Mouse (Mus musculus) liver, embryonic 11.5 days (tissue): ENCODE data around the gene Spry2. TPM values are rescaled to one million over a fixed set of nuclear protein-coding genes. Genes with fewer than 3 reads are reported as not detected.

ENCODE experiments used
- ATAC-seq: fragments of 200-750 bp; cut with Nextera tagmentation; replicated peaks from 2 replicates; pipeline ENCODE4 v1.8.0; 2017; ENCODE audit warnings: moderate number of reproducible peaks, mild to moderate bottlenecking, moderate TSS enrichment, moderate library complexity; ENCODE audit not compliant: low FRiP score
- DNase-seq: peaks from one replicate; pipeline ENCODE4 v3.0.0-alpha.2; 2017; ENCODE audit warnings: low spot score
- H3K27ac ChIP-seq: fragments of 300-500 bp; sonication (generic); 2 replicates; pipeline ENCODE4 v1.5.1; 2014; ENCODE audit warnings: mild to moderate bottlenecking, low read depth, low read length, control low read depth
- H3K27me3 ChIP-seq: fragments of 300-500 bp; sonication (generic); replicated peaks from 2 replicates; pipeline ENCODE4 v1.6.1; 2014; ENCODE audit warnings: low read length, mixed read lengths; ENCODE audit not compliant: control insufficient read depth, insufficient read depth
- H3K36me3 ChIP-seq: fragments of 300-500 bp; sonication (generic); 2 replicates; pipeline ENCODE4 v1.6.1; 2014; ENCODE audit warnings: mild to moderate bottlenecking, low read length, moderate library complexity, mixed read lengths; ENCODE audit not compliant: control insufficient read depth, insufficient read depth
- H3K4me1 ChIP-seq: fragments of 300-500 bp; sonication (generic); replicated peaks from 2 replicates; pipeline ENCODE4 v1.6.1; 2014; ENCODE audit warnings: low read length, mixed read lengths; ENCODE audit not compliant: control insufficient read depth, insufficient read depth
- H3K4me2 ChIP-seq: fragments of 300-500 bp; sonication (generic); 2 replicates; pipeline ENCODE4 v1.6.1; 2014; ENCODE audit warnings: mild to moderate bottlenecking, control low read depth, moderate library complexity
- H3K4me3 ChIP-seq: fragments of 300-500 bp; sonication (generic); 2 replicates; pipeline ENCODE4 v1.5.1; 2014; ENCODE audit warnings: low read depth, low read length, control low read depth
- H3K9ac ChIP-seq: fragments of 300-500 bp; sonication (generic); 2 replicates; pipeline ENCODE4 v1.6.1; 2014; ENCODE audit warnings: low read depth, low read length, control low read depth
- H3K9me3 ChIP-seq: fragments of 300-500 bp; sonication (generic); 2 replicates; pipeline ENCODE4 v1.6.1; 2016; ENCODE audit warnings: low read length, inconsistent platforms, mixed read lengths; ENCODE audit not compliant: control insufficient read depth
- WGBS: fragments of 180-500 bp; shearing (Covaris S2); extraction: QIAGEN DNeasy Blood & Tissue Kit; methylation state at CpG from one replicate; pipeline ENCODE4 v1.1.7; 2014; 5-methylcytosine and 5-hydroxymethylcytosine counted together
- polyA plus RNA-seq: library from polyadenylated mRNA; unstranded; fragments of >200 nt; fragmentation: Nextera tagmentation; extraction: Ambion mirVana; gene quantifications from 2 replicates; pipeline ENCODE4 v1.2.1, GENCODE M21; 2014

Spry2 gene
- polyA plus RNA-seq, 1 experiment from 2014 or later, result 15.3 TPM

DNA sequence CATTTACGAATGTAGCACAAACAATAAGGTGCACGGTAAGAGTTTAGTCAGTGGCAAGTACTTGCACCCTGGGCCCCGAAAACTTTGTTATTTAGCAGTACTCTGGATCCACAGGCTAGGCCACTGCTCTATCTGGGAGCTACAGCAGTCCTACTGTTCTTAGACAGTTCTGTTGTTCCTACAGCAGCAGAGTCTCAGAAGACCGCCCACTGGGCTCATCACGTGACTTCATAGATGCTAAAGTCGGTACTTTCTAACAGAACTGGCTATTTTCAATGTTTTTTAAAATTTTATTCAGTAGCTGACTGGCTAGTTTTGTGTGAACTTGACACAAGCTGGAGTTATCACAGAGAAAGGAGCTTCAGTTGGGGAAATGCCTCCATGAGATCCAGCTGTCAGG, 11.4 kb downstream of the Spry2 start:
- no peak overlapping the region for H3K4me2 ChIP-seq
- no peaks in the 10 kb centered on the region for H3K9me3 ChIP-seq
- no peak for DNase-seq
- H3K27ac ChIP-seq, result no peak overlapping the region
- ATAC-seq, result no peak
- no peak overlapping the region for H3K9ac ChIP-seq
- WGBS, result 63% methylated on average over 6 of the region's 6 CpGs
- no peaks in the 10 kb centered on the region for H3K27me3 ChIP-seq
- no peaks in the 10 kb centered on the region for H3K36me3 ChIP-seq
- no peaks in the 10 kb centered on the region for H3K4me1 ChIP-seq
- no peak overlapping the region for H3K4me3 ChIP-seq

DNA sequence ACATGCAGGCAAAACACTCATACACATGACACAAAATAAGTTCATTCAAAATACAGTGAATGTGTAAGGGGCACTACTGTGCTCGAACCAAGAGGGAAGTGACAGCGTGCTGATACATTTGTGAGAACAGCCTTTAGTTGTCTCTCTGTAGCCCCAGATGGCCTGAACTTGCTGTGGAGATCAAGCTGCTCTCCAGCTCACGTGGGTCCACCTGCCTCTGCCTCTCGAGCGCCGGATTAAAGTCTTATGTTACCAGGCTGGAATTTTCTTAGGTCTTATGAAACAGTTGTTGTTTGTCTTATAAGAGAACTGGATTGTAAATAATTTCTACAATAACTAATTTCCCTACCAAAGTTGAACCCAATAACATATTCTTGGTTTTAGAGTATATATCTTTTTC, 13.4 kb downstream of the Spry2 start:
- Histone ChIP-seq H3K4me3 (no peak overlapping the region), H3K9ac (no peak overlapping the region), H3K27me3 (no peaks in the 10 kb centered on the region), H3K4me1 (no peaks in the 10 kb centered on the region), H3K27ac (no peak overlapping the region), H3K36me3 (no peaks in the 10 kb centered on the region), H3K4me2 (no peak overlapping the region), H3K9me3 (no peaks in the 10 kb centered on the region)
- WGBS, result 76% methylated on average over 6 of the region's 6 CpGs
- DNase-seq, result no peak
- ATAC-seq, result no peak

DNA sequence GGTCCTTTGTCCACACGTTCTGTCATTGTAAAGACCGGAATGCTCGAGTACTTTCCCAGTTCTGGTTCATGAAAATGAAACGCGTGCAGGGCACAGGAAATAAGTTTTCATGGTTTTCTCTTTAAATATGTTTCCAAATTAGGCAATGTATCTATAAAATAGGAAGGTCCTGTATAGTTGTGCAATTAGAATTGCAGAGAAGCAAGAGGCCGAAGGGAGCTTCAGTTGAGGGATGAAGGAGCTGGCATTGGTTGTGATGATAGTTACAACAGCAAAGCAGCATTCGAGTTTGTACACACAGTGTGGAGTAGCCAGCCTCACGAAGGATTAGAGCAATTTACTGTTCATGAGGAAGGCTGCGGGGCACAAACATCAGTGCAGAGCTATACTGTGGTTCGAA, 18.3 kb downstream of the Spry2 start:
- ATAC-seq (no peak), DNase-seq (no peak)
- H3K4me2 ChIP-seq, result no peak overlapping the region
- no peaks in the 10 kb centered on the region for H3K4me1 ChIP-seq
- H3K9me3 ChIP-seq, result no peaks in the 10 kb centered on the region
- WGBS, result 85% methylated on average over 10 of the region's 10 CpGs
- H3K36me3 ChIP-seq, result no peaks in the 10 kb centered on the region
- H3K27me3 ChIP-seq, result no peaks in the 10 kb centered on the region
- no peak overlapping the region for H3K9ac ChIP-seq
- H3K4me3 ChIP-seq, result no peak overlapping the region
- H3K27ac ChIP-seq, result no peak overlapping the region

DNA sequence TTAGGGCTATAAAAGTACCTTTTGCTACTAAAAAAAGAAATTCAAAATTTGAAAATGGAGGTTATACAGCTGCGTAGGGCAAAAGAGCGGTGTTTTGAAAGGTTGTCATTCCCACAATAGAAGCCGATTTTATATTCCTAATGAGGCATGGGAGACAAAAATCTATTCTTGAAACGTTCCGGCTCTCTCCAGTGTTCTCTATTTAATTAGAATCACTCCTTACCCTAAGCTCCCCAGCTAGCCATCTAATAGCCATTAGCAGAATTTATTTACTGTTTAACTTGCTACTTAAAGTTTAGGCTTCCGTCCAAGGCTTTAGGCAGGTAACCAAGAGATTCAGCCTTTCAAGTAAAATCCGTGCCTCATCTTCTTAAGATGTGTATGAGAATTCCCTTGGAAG, 20.2 kb downstream of the Spry2 start:
- Histone ChIP-seq H3K9me3 (no peaks in the 10 kb centered on the region), H3K36me3 (no peaks in the 10 kb centered on the region), H3K9ac (no peak overlapping the region), H3K4me2 (no peak overlapping the region), H3K27ac (no peak overlapping the region), H3K4me3 (no peak overlapping the region), H3K27me3 (no peaks in the 10 kb centered on the region), H3K4me1 (no peaks in the 10 kb centered on the region)
- DNase-seq (no peak), ATAC-seq (no peak)
- 87% methylated on average over 7 of the region's 7 CpGs for WGBS

DNA sequence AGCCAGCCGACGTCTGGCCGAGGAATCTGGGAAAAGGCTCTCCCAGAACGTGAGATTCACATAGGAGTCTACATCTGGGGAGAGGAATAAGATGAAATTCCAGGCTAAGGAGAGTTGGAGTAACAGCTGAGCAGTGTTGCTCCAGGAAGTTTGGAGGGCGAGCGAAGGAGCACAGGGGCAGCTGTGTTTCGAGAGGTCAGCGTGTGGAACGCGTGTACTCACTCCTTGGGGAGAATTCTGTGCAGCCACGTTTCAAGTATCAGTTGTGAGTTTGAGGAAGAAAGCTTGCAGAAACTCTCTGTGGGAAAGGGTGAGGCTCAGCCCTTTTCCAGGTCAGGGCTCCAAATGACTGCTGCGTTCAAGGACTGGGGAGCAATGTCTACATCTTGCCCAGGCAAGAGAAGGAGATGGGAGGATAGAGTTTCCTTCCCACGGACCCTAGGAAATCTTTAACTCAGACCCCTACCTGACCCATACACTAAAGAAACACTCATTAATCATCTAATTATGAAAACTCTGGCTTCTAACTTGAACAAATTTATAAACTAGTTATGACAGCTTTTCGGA, 26.2 kb downstream of the Spry2 start:
- WGBS, result 70% methylated on average over 14 of the region's 14 CpGs
- no peaks in the 10 kb centered on the region for H3K27me3 ChIP-seq
- no peak overlapping the region for H3K4me3 ChIP-seq
- H3K27ac ChIP-seq, result no peak overlapping the region
- H3K36me3 ChIP-seq, result no peaks in the 10 kb centered on the region
- DNase-seq (no peak), ATAC-seq (no peak)
- no peak overlapping the region for H3K4me2 ChIP-seq
- no peaks in the 10 kb centered on the region for H3K4me1 ChIP-seq
- no peaks in the 10 kb centered on the region for H3K9me3 ChIP-seq
- no peak overlapping the region for H3K9ac ChIP-seq

DNA sequence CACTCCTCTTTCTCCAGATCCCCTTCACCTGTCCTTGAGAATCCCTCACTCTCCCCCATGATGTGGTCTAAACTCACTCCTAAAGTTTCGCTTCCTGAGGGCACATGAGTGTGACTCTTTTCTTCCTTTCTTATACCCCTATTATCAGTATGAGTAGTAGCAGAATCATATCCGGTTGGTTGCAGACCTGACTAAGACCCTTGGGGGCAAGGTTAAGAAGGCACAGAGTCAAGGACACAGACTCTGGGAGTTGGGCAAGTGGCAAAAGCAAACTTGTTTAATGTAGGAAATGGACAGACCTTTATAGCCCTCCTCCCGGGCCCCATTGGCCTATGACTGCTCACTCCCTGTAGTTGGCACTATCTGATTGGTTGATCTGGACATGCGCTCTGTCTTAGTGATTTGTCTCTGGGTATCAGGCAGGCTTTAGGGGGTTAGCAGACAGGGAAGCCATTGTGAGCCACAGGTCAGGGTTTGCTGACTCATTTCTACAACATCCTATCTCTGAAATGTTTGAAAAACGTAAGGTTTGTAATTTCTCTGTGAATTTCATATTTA, 31.2 kb downstream of the Spry2 start:
- WGBS, result 83% methylated on average over 5 of the region's 5 CpGs
- Histone ChIP-seq H3K9me3 (no peaks in the 10 kb centered on the region), H3K4me3 (no peak overlapping the region), H3K4me1 (no peaks in the 10 kb centered on the region), H3K4me2 (no peak overlapping the region), H3K27ac (no peak overlapping the region), H3K27me3 (no peaks in the 10 kb centered on the region), H3K9ac (no peak overlapping the region), H3K36me3 (no peaks in the 10 kb centered on the region)
- ATAC-seq (no peak; the same call in 1 of the 2 replicates), DNase-seq (no peak)

DNA sequence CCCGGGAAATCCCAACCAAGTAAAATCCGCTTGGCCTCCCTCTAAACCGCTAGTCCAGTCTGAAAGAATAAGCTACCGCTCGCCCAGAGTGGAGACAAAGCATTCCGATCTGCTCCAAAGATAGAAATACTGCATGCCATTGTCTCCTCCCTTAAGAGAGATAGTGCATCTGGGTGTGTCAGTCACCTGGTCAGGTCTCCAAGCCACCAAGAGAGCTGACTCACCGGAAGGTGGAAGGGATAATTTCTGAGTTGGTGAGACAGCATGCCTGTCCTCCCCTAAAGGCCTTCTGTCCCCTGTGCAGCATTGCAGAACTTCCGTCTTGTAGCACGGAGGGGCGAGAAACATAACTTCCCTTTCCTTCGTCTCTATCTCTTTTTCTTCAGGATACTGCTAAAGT, 34.4 kb downstream of the Spry2 start:
- no peak overlapping the region for H3K27ac ChIP-seq
- H3K4me1 ChIP-seq, result no peaks in the 10 kb centered on the region
- no peaks in the 10 kb centered on the region for H3K36me3 ChIP-seq
- H3K9ac ChIP-seq, result no peak overlapping the region
- H3K4me3 ChIP-seq, result no peak overlapping the region
- no peaks in the 10 kb centered on the region for H3K9me3 ChIP-seq
- WGBS, result 55% methylated on average over 11 of the region's 11 CpGs
- ATAC-seq, result no peak
- no peak overlapping the region for H3K4me2 ChIP-seq
- H3K27me3 ChIP-seq, result no peaks in the 10 kb centered on the region
- DNase-seq, result no peak

DNA sequence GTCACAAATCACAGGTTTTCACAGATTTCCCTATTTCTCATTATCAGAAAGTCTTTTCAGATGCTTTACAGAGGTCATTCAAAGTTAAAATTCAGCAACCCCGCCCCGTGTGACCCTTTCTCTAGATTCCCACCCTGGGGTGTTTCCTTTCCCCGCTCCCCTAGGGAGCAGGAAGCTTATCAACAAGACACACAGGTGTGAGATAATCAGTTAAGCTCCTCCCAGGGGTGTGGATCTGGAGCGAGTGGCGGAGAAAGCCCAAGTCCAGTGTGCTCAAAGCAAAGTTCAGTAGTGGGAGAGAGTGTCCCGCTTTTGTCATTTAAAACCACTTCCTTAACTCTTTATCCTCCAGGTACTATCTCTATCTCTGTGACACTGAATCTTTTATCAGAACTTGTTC, 35.7 kb downstream of the Spry2 start:
- Histone ChIP-seq H3K4me1 (no peaks in the 10 kb centered on the region), H3K27me3 (no peaks in the 10 kb centered on the region), H3K9me3 (no peaks in the 10 kb centered on the region), H3K36me3 (no peaks in the 10 kb centered on the region), H3K9ac (no peak overlapping the region), H3K27ac (no peak overlapping the region), H3K4me3 (no peak overlapping the region), H3K4me2 (no peak overlapping the region)
- no peak for DNase-seq
- 33% methylated on average over 6 of the region's 6 CpGs for WGBS
- ATAC-seq, result no peak

DNA sequence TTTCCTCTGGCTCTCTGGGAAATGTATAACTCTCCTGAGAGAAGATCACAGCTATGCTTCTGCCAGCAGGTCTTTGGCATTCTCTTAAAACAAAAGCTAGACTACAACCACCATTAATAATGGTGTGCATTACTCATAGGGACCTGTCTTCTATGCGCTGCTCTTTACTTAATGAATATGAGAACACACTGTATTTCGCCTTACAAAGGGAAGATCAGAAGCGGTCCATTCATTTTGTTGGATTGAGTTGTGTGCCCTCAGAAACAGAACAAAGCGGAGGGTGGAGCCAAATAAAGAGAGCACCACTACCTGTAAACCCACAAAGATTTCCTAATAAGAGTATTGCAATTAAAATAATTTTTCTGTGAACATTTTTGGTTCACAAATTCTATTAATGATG, 36.3 kb downstream of the Spry2 start:
- WGBS, result 78% methylated on average over 4 of the region's 4 CpGs
- ATAC-seq, result no peak
- Histone ChIP-seq H3K36me3 (no peaks in the 10 kb centered on the region), H3K9ac (no peak overlapping the region), H3K4me2 (no peak overlapping the region), H3K27me3 (no peaks in the 10 kb centered on the region), H3K9me3 (no peaks in the 10 kb centered on the region), H3K4me3 (no peak overlapping the region), H3K27ac (no peak overlapping the region), H3K4me1 (no peaks in the 10 kb centered on the region)
- no peak for DNase-seq
